Mouse (Mus musculus): Measurements from ENCODE around the gene Lhfpl2.

Lhfpl2 gene

DNA sequence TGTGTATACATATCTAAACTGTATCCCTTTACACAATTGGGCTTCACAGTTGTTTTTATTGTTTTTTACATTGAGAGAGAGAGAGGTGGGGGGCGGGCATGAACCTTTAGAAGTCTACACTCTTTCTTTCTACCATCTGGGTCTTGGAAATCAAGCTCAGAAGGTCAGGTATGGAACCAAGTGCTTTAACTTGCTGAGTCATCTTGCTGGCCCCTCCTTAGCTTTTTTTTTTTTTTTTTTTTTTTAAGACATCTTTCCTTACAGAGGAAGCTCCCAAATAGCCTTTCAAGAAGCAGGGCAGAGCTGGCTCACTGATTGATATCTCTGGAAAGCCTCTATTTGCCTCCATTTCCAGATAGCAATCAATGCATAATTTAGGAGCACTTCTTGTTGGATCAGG, 10.7 kb downstream of the Lhfpl2 start:
- no peak for DNase-seq

DNA sequence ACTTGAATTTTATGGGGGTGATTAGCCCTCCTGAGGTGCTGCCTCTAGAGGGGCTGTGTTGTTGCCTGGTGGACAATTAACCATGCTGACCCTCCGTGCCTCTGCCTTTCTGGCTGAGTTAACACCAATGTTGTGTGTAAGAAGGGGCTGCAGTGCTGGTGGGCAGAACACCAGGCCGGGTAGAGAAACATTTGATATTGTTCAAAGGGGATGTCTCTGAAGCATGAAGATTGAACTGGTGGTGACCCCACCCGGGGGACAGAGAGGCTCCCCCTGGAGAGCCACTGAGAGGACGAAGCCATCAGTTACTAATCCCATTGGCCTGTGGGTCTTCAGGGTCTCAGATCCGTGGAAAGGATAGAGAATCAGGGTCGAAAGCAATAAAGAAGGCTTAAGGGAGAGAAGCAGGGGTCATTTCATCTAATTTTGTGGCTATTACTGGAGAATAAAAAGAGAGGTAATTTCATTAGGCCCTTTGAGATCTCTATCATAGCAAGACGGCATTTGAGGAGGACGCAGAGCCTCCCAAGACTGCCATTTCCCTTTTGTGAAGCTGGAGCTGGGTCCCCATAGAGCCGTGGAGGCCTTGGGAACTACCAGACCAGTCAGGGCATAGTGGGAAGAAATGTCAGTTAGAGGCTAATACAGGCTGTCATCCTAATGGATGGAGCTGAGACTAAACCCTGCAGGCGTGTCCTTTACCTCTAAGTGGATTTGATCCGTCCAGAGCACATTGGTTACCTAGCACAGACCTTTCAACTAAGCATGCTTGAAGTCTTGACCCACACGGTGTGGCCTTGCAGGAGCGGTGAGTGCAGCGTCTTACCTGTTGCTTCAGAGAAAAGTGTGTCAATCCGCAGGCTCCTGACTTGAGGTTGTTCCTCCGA, 12.1 kb downstream of the Lhfpl2 start:
- no peak for DNase-seq

DNA sequence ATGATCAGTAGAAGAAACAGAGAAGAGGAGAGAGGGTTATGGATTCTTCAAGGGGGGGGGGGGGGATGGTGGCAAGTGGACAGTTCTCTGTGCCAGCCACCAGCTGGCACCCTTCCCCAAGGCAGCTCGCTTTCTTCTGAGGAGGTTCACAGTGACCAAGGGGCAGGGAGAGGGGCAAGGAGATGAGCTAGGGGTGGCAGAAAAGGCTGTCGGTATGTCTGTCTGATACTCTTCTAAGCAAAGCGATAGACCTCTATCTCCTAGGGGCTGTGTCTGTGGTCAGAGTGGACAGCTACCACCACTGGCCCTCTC, 12.7 kb downstream of the Lhfpl2 start:
- DNase-seq: no peak

DNA sequence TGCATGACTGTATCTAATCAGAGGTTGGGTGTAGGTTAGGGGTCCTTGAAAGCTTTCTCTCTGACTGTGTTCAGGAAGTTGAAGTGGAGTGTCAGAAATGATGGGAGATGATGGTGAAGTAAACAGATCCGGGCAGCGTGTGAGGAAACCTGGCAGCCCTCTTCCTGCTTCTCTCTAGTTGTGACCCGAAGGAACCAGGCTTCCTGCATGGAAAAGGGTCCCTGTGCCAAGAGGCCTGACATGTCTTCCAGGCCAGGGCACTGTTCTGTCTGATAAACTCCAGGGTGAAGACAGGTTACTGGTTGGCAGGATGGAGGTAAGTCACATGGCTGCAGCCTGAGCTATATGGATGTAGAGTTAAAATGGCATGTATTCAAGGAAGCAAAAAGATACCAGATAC, 13.3 kb downstream of the Lhfpl2 start:
- no peak for DNase-seq

DNA sequence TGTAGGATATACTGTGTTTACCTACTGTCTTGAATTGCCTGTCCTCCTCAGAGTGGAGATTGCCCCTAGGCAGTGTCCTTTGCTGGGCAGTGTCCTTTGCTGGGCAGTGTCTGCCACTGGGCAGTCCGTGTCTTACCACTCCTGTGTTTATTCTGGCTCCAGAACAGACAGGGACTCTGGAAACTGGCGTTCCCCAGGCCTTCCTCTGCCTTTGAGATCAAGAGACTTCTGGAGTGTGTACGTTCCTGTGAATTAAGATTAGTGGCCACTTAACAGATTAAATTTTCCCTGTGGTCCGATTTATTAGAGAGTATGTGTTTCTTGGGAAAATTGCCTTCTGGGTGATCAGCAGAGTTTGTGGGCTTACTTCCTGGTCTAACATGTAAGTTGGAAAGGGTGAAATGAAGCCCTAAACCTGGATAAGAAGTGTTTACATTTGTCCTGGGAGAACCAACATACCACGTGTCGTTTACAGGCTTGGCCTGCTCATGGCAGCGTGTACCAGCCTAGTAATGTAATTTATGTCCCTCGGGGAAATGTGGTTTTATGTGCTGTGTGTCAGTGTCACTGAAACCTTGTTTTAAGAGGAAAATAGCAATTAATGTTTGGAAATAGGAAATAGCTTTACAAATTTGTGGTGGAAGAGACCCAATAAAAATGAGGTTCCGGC, 15.6 kb downstream of the Lhfpl2 start:
- no peak for DNase-seq

DNA sequence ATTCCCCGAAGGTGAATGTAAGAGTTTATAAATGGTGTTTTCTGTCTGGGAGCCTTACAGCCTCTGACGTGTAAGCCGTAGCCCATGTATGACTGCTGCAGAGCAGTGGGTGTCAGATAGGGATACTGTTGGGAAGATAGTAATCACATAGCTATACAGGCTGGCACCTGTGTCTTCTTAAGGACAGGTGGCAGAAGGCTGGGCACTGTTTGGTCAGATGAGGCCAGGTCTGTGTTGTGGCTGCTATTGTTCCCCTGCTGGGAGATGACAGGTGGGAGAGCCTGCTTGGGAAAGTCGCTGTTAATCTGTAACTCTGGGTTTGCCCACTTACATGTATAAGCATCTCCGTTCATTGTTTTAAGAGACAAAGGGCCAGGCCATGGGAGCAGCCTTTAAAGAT, 16.1 kb downstream of the Lhfpl2 start:
- DNase-seq: peak; percentile 25

DNA sequence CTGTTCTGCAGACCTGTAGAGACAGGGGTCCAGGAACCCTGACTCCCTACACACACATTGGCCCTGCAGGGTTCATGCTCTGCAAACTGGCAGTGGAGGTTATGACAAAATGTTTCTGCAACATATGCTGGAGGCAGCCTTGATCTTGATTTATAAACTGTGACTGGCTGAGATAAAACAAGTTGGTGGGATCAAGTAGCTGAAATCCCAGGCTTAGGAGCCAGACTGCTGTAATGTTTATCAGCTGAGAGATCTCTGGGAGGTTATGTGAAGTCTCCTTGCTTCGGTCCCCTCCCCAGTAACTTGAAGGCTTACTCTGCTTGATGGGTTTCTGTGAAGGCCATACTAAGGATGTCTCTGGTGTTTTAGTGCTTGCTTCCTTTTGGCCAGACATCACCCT, 17.6 kb downstream of the Lhfpl2 start:
- no peak for DNase-seq

DNA sequence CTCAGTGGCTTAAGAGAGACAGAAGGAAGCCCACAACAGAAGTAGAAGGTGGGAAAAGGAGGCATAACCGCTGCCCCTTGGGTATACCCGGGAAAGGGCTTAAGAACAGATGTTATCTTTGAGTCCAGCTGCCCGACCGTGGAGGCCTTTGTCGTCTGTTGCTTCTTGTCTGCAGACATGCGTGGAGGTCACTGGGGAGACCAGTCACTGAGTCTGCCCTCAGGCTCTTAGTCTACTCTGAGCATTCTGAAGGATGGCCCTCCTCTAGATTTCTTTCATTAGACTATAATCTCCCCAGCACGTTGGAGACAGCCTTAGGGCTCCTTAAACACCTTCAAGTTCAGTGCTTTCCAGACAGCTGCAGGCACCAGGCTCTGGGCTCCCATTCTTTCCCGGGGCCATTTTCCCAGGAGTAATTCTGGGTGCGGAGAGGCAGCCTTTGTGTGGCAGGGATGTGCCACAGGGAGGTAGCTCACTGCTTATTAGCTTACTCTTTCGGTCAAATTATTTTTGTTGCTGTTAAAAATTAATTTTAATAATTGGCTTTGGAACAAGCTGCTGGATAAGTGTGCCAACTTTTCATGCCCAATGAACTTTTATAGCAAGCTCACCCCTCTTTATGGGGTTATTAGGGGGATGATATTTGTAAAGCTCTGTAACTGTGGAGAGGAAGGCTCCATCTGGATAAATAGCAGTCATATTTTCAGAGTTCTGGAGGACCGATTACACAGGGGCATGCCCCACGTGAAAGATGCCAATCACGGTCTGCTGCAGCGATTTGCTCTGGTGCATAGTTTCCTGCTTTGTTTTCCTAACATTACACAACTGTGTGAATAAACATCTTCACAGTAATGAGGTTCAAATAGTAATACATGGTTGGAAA, 19.8 kb downstream of the Lhfpl2 start:
- DNase-seq: no peak

DNA sequence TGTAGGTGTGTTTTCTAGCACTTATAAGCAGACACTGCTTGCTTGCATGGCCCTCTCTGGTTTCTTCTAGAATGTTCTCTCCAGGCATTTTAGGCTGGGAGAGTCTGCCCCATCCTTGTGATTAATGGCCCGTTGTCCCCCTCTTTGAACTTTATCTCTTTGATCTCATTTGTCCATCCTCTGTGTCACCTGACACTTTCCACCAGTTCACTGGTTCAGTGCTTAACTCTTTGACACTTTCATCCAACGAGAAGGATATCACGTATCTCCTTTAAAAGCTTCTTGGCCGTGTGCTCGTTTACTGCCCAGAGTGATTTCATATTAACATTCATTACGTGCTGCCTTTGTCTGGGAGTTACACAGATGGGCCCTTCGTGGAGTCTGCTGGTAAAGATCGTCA, 25.6 kb downstream of the Lhfpl2 start:
- no peak for DNase-seq

DNA sequence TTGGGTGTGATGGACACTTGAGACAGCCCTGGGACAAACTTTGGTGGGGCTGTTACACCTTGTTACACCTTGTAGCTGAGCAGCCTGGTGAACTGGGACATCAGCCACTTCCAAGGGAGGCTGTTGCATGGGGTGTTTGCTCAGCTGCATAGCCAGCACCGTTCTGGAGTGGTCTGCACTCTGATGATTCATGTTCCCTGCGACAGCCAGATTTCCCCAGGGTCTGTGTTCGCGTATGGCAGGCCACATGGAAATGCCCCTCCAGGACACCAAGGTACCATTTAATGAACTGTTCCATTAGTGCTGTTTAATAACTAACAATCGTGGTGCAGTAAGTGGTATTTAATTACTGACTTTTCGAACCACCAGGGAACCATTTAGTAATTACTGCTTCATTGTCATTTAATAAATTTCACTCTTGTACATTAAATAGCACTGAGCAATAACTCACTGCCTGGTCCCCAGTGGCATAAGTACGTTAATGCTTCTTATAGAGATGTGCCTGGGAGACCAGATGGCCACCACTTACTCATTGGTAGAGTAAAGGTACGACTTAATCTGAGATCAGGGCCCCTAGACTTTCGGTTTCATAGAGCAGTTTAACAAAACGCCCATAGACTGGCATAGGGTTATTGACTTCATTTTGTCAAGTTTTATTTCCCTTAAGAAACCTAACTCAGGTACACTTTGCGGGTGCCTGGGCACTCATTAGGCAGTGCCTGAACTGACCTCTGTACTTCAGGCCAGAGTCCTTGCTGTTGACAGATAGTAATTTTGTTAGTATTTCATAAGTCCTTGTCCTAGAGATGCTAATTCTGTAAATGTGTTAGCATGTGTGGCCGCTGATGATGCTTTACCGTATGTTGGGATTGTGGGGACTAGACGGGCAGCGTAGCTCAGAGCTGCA, 26.9 kb downstream of the Lhfpl2 start:
- no peak for DNase-seq

DNA sequence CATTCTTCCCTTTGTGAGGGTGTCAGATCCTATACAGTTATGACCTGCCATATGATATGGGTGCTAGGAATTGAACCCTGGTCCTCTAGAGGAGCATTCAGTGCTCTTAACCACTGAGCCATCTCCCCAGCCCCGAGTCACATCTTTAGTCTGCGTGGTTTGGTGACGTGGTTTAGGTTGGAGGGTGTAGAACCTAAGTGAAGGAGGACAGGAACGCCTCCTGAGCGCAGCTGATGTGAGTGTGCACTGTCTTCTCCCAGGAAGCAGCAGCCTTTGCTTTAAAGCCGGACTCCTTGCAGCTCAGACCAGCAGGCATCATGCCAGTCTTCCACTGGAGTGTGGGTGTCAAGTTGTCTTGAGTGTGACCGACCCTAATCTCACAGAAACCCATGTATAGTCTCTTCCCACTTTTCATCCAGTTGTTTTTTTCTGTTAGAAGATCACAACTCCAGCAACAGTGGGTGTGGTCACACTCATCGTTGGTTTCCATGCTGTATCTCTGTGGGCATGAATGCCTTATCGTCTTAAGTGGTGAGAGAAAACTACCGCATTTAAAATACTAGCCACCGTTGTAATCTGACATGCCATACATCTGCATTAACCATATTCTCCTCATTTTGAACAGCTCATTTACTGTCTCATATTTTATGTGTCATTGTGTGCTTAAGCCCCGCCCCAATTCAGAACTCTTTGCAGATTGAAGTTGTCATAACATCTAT, 28.7 kb downstream of the Lhfpl2 start:
- no peak for DNase-seq

DNA sequence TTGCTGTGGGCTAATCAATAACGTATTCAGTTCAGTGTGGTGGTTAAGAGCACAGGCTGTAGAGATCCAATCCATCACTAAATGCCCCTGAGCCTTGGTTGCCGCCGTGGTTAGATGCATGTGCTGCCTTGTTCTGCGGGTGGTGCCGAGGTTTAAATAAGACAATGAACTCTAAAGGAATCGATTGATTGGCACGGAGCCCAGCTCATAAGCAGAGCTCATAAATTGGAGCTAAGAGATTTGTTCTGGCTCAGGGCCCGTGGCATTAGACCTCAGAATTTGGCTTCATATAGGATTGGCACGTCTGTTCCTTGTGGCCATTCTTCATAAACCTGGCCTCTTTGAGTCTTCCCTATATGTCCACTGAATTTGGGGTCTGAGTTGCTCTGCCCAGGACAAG, 29.5 kb downstream of the Lhfpl2 start:
- no peak for DNase-seq

DNA sequence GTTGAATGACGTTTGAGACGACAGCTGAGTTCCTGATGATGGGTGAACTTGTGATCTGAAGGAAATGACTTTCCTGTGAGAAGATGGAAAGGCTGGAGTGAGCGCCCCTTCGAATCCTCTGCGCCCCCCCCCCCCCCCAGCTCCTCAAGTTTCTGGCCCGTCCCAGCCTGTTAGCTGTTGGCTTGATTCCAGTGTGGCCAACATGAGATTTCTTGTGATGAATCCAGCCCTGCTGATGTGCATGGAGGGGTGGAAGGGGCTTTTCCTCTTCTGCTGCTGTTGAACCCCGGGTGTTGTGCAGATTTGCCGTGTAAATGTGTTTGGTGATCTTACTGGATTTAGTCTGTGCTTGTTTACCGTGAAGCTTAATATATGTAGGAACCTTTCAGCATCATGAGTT, 31.2 kb downstream of the Lhfpl2 start:
- DNase-seq: no peak

DNA sequence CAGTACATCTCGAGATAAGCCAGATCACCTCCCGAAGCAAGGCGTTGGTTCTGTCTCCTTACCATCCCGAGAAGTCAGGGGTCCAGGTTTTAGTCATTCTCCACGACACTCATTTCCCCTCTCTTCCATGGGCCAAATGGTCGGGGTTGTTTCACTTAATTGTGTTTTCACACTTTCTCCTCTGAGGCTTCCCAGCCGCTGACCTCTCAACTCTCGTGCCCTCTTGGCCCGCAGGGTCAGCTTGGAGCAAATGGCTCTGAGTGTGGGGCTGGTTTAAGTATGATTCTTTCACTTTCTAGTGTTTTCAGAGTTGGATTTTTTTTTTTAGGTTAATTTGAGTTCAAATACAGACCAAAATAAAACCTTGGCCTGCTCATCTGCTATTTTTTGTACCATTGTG, 31.7 kb downstream of the Lhfpl2 start:
- no peak for DNase-seq

DNA sequence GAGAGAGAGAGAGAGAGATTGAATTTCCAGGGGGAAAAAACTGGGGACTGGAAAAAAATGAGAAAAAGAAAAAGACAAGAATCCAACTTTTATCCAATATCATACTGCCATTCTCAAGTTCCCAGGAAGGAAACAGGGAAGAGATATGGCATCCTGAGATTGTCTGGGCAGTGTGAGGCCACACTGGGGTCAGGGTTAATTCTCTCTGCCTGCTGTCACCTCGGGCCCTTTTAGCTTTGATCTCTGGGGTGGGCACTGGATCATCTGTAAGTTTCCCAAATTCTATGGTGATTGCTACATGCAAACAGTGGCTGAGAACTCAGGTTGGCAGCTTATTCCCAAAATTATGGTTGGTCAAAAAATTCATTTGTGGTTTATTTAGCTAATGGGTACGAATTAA, 33.8 kb downstream of the Lhfpl2 start:
- DNase-seq: no peak

DNA sequence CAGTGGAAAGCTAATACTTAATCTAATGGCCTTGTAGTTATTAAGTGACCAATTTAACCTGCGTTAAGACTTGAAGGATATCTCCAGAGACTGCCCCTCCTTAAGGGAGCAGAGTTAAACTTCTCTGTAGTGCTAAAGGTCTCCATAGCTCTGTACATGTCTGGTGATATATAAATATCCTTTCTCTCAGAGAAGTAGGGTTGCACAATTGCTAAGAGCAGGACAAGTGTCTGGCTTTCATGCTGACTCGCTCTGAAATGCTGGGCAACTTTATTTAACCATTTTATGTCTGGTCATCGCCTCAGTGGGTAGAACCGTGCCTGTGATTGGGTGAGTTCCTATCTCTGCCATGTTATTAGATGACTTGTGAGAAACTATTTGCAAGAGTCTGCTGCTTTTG, 36.6 kb downstream of the Lhfpl2 start:
- no peak for DNase-seq

DNA sequence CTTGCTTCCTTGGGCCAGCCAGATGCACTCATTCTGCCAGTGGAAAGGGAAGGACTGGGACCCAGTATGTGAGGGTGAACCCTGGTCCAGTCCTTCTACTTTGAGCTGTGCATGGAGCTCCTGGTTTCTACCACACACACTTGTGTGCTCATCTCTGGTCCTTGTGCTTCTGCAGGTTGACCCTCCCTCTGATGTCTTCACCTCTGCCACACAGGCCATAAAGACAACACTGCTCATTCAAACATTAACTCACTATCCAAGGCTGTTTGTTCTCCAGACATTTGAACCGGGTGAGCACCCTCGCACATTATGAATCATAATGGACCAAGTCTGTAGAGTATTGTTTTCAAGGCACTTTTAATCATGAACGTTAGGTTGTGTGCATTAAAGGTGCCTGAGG, 37.0 kb downstream of the Lhfpl2 start:
- no peak for DNase-seq

DNA sequence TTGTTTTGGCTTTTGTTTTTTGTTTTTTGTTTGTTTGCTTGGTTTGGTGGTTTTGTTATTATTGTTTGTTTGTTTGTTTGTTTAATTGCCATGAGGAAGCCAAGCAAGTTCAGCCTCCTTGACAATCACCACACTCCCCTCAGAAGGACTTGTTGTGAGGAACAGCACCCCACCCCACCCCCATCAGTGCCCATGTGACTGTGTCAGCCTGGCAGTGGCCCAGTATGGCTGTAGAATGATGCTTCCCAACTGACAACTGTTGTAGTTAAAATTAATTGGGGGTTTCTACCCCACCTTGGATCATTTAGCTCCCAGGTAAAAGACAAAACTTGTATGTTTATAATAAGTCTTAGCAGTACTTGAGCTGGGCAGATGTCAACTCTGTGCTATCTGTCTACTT, 37.6 kb downstream of the Lhfpl2 start:
- no peak for DNase-seq

DNA sequence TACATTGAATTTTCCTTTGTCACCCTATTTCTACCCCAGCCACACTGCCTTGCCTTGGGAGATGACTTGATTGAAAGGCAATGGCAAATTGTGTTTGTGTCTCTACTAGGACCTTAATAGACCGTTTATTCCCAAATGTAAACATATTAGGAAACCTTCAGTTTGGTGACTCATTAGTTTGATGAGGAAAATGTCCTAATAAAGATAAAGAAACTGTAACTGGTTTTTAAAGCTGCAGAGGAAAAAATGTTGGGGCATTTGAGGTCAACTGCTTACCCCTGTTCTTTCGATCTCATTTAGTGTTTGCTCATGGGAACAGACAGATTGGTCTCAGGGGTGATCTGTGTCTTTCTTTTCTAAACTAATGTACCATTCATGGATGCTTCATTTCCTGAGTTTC, 40.1 kb downstream of the Lhfpl2 start:
- DNase-seq: no peak

DNA sequence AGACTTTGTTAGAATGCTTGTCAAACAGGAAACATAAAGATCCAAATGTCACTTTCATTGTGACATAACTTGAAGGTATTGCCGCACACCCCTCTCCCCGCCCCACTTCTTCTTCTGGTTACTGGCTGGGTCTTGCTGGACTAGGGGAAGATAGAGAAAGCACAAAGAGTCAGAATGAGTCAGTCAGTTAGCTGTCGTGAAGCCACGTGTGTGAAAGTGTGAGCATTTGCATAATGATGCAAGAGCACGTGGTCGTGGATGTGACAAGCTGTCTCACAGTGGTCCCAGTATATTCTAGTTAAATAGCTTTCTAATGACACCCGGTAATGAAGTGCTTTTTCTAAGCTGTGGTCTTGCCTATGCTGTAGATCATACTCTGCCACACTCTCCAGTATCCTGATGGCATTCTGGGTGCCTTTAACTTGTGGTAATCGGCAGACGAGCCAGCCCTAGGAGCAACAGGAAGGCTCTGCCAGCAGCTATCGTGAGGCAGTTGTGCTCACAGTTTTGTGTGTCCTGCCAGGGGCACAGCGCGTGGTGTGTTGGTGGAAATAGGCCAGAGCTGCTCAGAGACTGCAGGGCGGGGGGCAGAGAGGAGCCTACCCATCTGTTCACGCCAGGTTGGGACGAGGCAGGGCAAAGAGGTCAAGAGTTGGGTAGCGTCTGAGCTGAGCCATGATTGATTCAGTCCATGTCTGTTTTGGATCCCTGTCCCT, 40.9 kb downstream of the Lhfpl2 start:
- no peak for DNase-seq

DNA sequence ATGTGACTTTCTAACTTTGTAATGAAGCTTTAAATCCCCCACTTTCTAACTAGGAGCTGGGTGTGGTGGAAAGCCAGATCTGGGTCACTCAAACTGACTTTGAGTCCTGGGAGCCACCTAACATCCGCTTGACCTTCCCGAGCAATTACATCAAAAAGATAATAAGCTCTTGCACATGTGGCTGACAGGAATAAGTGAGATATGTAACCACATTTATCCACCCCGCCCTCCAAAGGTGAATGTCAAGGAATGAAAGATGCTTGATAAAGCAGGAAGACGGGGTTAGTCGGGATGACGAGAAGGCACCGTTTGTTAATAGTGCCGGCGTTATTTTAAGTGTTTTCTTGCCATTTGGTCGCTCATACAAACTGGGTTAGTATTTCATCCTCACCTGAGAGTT, 41.5 kb downstream of the Lhfpl2 start:
- no peak for DNase-seq

Measured in cerebellum, adult 9-11 months (tissue).